Mouse (Mus musculus): ENCODE measurements at regions not wholly inside any gene's neighbourhood (a gene's known extent, or its start where the extent isn't known, plus 50 kb on each side); places are given as distances from the start of the nearest gene placed in this dataset.

DNA sequence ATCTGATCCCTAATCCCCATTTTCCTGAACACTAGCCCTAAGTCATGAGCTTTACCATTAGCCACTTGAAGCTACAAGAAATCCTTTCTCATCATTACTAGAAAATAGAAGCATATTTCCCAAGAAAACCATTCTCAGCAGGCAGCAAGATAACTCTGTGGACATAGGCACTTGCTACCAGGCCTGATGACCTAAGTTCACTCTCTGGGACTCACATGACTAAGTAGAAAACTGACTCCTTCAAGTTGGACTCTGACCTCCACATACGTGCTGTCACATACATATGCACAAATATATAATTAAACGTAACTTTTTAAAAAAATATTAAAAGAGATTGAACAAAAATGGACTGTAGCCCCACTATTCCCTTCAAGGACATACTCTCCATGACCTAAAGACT, 200.8 kb downstream of the Actr3 start:
- DNase-seq = no peak
- H3K4me3 ChIP-seq = no peak overlapping the region
- no peak for TF ChIP-seq CTCF (IDR thresholded peaks at IDR 0.05)
- H3K27ac ChIP-seq = no peak overlapping the region
- intact Hi-C loops (cut with DNase I) = no loop called here

DNA sequence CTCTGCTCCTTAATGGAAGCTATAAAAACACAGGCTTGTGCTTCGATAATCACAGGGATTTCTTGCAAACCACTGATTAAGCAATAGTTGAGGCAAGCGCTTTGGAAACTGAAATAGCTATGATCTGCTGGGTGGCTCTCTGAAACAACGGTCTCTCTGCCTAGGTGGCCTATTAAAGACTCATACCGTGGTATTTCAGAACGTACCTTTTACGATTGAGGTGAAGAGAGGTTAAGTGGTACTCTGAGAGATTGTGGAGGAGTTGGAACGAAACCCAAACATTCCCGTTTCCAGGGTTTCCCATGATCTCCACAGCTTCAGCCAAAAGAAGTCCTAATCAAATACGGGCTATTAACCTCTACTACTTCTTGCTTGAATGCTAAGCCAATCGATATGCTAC, 212.2 kb downstream of the Actr3 start:
- DNase-seq = no peak
- H3K4me3 ChIP-seq = no peak overlapping the region
- H3K27ac ChIP-seq = no peak overlapping the region
- no peak for TF ChIP-seq CTCF (IDR thresholded peaks at IDR 0.05)
- intact Hi-C loops (cut with DNase I) = no loop called here

DNA sequence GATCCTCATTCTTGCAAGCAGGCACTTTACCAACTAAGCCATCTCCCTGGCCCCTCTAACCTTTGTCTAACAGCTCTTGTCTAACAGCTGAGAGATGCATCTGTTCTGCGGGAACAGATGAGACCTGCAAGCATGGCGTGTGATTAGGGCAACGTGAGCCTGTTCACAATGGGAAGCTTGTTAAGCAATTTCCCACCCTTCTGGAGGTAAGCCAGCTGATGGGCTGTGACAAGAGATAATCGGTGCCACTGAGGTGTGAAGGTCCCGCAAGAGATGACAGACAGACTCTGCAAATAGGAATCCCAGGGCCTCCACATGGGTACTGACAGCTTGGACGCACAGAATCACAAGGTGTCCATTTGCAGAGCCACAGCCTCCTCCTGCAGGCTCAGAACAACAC, 219.3 kb downstream of the Actr3 start:
- no peak for DNase-seq
- H3K27ac ChIP-seq = no peak overlapping the region
- TF ChIP-seq CTCF (IDR thresholded peaks at IDR 0.05) = no peak
- H3K4me3 ChIP-seq = no peak overlapping the region
- intact Hi-C loops (cut with DNase I) = no loop called here

DNA sequence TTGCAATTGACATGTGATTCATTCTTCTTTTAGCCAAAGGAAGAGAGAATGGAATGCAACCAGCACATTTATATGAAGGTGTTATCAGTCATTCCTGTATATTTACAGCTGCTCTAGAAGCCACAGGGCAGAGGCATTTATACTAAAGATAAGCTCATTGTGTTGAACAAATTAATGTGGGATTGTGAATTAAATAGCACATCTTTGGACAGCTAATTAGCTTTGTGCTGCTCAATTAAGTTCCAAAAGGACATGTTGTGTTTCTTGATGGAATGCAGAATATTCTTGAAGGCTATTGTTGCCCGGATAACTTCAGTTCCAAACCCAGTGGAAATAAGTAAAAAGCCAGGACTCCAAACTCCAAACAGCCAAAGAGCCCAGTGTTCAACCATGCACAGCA, 248.4 kb downstream of the Actr3 start:
- H3K27ac ChIP-seq = no peak overlapping the region
- no peak overlapping the region for H3K4me3 ChIP-seq
- intact Hi-C loops (cut with DNase I) = no loop called here
- no peak for TF ChIP-seq CTCF (IDR thresholded peaks at IDR 0.05)
- DNase-seq = no peak

DNA sequence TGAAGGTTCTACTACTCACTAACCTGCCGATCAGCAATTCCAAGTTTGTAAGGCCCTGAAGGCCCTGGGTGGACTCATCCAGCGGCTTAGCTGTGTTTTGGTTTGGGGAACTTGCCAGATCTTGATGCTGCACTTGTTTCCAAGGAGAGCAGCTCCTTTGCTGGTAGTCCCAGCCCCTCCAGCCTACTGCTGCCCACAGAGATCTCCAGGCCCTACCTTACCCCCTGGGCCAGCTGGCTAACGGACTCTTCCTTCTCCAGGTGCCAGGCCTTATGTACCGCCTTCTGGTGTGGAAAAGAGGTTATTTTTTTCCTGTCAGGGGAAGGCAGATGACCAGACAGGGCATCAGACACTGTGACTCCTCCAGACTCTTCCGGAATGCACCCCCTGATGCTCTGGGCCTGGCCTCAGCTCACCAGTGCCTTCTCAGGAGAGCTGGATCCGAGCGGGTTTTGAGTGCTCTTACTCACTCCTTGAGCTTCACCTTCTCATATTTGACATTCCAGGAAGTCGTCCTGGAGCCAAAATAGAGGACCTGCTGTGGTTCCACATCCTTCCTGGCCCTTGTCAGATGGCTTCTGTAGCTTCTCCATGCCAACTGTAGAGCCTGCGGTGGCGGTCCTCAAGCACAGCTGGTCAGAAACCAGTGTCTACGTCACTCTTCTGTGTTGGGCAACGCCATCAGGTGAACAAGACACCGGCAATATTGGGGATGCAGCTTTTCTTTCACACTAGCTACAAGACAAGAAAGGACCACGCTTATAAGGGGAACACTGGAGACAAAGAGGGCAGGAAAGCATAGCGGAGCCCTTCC, 259.2 kb downstream of the Actr3 start:
- DNase-seq = no peak
- Histone ChIP-seq H3K4me3 (no peak overlapping the region), H3K27ac (no peak overlapping the region)
- TF ChIP-seq CTCF (IDR thresholded peaks at IDR 0.05) = no peak
- intact Hi-C loops (cut with DNase I) = no loop called here

DNA sequence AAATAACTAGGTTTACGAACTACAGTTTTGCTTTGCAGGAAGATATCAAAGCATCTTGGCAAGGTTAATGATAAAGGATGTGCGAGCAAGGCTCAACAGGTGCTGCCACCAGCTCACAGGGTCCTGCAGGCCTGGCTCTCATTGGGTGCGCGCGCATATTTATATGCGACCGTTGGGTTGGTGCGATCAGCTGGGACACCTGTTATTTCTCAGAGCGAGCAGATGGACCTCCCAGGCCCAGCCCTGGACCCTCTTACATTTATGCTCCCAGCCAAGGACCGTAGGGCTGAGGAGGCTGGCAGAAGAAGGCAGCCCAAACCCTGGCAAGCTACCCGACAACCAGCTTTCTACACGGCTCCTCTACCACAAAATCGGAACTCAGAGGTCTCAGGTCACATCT, 260.8 kb downstream of the Actr3 start:
- intact Hi-C loops (cut with DNase I) = no loop called here
- DNase-seq = no peak
- no peak overlapping the region for H3K27ac ChIP-seq
- no peak for TF ChIP-seq CTCF (IDR thresholded peaks at IDR 0.05)
- H3K4me3 ChIP-seq = no peak overlapping the region

DNA sequence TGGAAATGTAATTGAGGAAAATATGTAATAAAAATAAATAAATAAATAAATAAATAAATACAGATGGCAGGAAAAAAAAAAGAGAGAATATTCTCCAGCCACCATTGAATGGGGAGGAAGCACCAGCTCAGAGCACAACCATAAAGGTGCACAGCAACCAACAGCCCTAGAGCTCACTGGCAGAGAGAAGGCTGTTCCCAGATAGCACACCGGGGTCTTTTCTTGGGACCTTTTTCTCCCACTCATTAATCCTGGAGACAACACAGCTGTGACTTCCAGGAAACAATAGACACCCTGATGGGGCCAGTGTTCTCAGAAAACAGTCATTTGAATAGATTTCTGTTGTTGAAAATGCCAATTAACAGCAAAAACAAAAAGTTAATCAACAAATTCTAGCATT, 263.1 kb downstream of the Actr3 start:
- no peak for TF ChIP-seq CTCF (IDR thresholded peaks at IDR 0.05)
- Histone ChIP-seq H3K27ac (no peak overlapping the region), H3K4me3 (no peak overlapping the region)
- intact Hi-C loops (cut with DNase I) = no loop called here
- DNase-seq = no peak

DNA sequence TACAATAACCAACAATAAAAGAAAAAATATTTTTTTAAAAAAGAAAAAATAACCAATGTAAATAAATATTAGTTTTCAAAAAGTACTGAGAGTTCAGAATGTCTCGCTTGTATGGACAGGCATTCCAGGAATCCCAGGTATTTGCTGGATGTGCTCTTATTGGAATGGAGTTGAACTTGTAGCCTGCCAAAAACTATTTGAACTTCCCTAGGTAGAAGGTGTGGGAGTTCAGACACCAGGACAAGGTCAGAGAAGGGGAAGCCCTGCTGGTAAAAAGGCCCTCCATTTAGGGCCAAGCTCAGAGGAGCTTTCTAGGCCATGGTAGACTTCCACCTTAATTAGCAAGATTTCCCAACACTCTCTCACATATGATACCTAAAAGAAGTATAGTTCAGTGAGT, 270.3 kb downstream of the Actr3 start:
- H3K4me3 ChIP-seq = no peak overlapping the region
- H3K27ac ChIP-seq = no peak overlapping the region
- intact Hi-C loops (cut with DNase I) = no loop called here
- no peak for TF ChIP-seq CTCF (IDR thresholded peaks at IDR 0.05)
- DNase-seq = no peak

DNA sequence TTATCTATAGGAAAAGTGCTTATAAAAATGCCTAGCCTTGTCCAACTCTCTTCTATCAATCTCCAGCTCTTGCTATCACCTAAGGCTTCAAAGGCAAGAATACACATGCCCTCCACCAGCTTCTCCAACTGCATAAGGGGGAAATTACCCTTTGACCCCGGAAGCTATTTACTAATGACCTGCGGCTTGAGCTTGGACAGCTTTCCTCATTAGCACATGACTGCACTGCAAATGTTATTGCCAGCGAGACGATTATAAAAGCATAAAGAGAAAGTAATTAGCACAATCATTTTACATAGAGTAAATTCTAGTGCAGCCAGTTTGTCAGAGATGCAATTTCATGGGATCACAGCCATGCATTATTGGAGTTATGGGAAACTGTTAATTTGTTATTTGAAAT, 277.0 kb downstream of the Actr3 start:
- TF ChIP-seq CTCF (IDR thresholded peaks at IDR 0.05) = no peak
- Histone ChIP-seq H3K27ac (no peak overlapping the region), H3K4me3 (no peak overlapping the region)
- no peak for DNase-seq
- intact Hi-C loops (cut with DNase I) = no loop called here

DNA sequence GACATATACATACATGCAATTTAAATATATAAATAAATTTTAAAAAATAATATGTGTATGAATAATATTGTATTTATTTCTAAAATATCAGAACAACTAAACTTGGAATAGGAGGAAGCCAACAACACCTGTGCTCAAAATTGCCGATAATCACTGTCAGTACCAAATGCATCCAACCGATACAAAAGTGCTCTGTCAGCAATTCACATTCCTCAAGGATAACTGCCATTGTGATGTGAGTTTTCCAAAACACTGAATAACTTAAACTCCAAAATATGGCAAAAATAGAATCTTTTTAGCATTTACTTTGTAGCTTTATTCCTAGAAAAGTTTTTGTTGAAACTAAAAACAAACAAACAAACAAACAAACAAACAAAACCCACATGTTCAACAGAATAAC, 279.4 kb downstream of the Actr3 start:
- DNase-seq = no peak
- no peak overlapping the region for H3K4me3 ChIP-seq
- intact Hi-C loops (cut with DNase I) = no loop called here
- TF ChIP-seq CTCF (IDR thresholded peaks at IDR 0.05) = no peak
- H3K27ac ChIP-seq = no peak overlapping the region

DNA sequence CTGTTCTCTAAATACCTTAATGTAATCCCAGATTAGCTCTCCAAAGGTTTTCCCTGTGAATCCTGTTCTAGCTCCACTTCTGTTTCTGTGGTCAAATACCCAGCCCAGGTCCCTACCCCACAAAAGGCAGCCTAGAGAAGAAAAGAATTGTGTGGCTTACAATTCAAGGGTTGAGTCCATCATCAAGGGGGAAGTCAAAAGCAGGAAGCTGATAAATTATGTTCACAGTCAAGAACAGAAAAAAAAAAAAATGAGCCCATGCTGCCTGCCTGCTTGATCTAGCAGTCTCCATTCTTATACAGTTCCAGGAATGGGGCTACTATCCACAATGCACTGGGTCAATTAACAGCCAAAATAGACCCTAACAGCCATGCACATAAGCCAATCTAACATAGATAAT, 285.7 kb downstream of the Actr3 start:
- no peak for DNase-seq
- no peak for TF ChIP-seq CTCF (IDR thresholded peaks at IDR 0.05)
- no peak overlapping the region for H3K27ac ChIP-seq
- H3K4me3 ChIP-seq = no peak overlapping the region
- intact Hi-C loops (cut with DNase I) = no loop called here

DNA sequence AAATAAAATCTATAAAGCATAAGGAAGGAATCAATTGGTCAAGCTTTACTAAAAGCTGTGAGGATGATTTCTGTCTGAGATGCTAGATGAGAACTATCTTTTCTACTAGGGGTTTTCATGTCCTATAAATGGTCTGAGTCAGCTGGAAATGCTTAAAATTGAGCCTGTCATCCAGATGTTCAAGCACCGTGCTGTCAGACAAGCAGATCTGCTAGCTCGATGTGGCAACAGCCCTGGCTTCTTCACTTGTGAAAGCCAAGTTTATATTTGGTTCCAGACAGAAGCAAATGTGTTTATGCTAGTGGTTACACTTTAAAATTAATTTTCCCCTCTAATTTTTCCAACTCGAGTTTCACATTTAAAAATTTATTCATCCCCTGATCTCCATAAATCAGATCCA, 311.7 kb downstream of the Actr3 start:
- no peak overlapping the region for H3K4me3 ChIP-seq
- DNase-seq = no peak
- TF ChIP-seq CTCF (IDR thresholded peaks at IDR 0.05) = no peak
- intact Hi-C loops (cut with DNase I) = no loop called here
- H3K27ac ChIP-seq = no peak overlapping the region

DNA sequence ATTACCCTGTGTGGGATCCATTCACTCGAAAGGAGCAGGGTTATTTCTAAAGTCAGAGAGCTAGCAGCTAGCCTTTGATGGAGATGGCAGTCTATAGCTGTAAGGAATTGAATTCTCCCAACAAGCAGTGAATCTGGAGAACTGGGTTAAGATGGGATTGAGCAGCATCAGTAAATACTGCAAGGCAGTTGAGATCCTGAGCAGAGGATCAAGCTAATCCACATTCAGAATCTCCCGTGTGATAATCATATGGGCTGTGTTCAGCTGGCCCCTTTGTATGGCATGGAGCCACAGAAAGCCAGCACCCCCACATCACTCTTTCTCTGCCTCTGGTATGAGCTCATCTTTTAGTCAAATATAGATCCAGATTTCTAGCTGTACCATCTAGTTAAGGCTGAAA, 334.9 kb downstream of the Actr3 start:
- intact Hi-C loops (cut with DNase I) = no loop called here
- TF ChIP-seq CTCF (IDR thresholded peaks at IDR 0.05) = no peak
- H3K4me3 ChIP-seq = no peak overlapping the region
- no peak for DNase-seq
- no peak overlapping the region for H3K27ac ChIP-seq

DNA sequence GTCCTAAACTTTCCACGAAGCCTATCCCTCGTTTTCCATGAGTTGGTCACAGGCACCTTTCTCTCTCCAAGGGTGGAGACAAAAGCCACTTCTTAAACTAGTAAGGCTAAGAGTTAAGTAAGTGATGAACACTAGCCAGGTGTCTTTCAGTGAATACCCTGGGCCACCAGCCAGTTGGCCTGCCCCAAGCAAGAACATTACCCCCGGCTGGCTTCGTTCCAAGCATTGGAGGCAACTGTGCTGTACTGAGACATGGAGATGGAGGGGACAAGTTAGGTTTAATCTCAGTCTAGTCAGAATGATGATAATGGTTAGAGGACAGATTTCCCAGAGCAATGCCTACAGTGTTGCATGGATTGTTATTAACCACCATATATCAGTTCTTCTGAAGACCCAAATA, 350.6 kb downstream of the Actr3 start:
- no peak for TF ChIP-seq CTCF (IDR thresholded peaks at IDR 0.05)
- intact Hi-C loops (cut with DNase I) = no loop called here
- DNase-seq = no peak
- no peak overlapping the region for H3K4me3 ChIP-seq
- no peak overlapping the region for H3K27ac ChIP-seq

Data from gastrocnemius, adult 2 months (tissue).